Mouse (Mus musculus): Measurements from ENCODE around the gene Cenpw.

Cenpw gene

GRCm38 (mm10) chr10:30199916-30200826 is at the start of gene Cenpw:
TSS of gene Cenpw (minus strand) at chr10:30200560.
- DNase-seq (ENCODE audit: low spot score): peak; percentile 97

GRCm38 (mm10) chr10:30249654-30250053 is 49.3 kb upstream of the Cenpw start:
- DNase-seq (ENCODE audit: low spot score): no peak

GRCm38 (mm10) chr10:30199501-30199900 is 859 bp downstream of the Cenpw start:
- peak; percentile 10 for DNase-seq (ENCODE audit: low spot score)

GRCm38 (mm10) chr10:30167700-30168099 is 32.7 kb downstream of the Cenpw start:
- DNase-seq (ENCODE audit: low spot score): peak; percentile 4
